Mouse (Mus musculus) NIH3T3 (cell line): Measurements from ENCODE around the gene Lsamp.

ENCODE experiments used
- DNase-seq: peaks from one replicate; pipeline ENCODE4 v3.0.0-alpha.2; 2012; ENCODE audit warnings: low read depth

Lsamp gene

GRCm38 (mm10) chr16:41785600-41785999, 1801.4 kb downstream of the Lsamp start:
- no peak for DNase-seq

- no peak for DNase-seq
Measured at GRCm38 (mm10) chr16:41786704-41787103, 1802.5 kb downstream of the Lsamp start.

- DNase-seq, result no peak
Measured at GRCm38 (mm10) chr16:41787146-41787545, 1803.0 kb downstream of the Lsamp start.

GRCm38 (mm10) chr16:41790016-41790415, 1805.9 kb downstream of the Lsamp start:
- no peak for DNase-seq

GRCm38 (mm10) chr16:41820369-41820768, 1836.2 kb downstream of the Lsamp start:
- DNase-seq, result no peak

- no peak for DNase-seq
Measured at GRCm38 (mm10) chr16:41826899-41827604, 1842.9 kb downstream of the Lsamp start.

GRCm38 (mm10) chr16:41827605-41827948, 1843.4 kb downstream of the Lsamp start:
- DNase-seq, result no peak

GRCm38 (mm10) chr16:41834637-41835036, 1850.5 kb downstream of the Lsamp start:
- no peak for DNase-seq

GRCm38 (mm10) chr16:41835745-41836144, 1851.6 kb downstream of the Lsamp start:
- no peak for DNase-seq

- DNase-seq, result no peak
Measured at GRCm38 (mm10) chr16:41839751-41840404, 1855.7 kb downstream of the Lsamp start.

GRCm38 (mm10) chr16:41846903-41847302, 1862.7 kb downstream of the Lsamp start:
- no peak for DNase-seq

GRCm38 (mm10) chr16:41871917-41872593, 1887.9 kb downstream of the Lsamp start:
- no peak for DNase-seq

GRCm38 (mm10) chr16:41888546-41889165, 1904.5 kb downstream of the Lsamp start:
- DNase-seq, result no peak

GRCm38 (mm10) chr16:41900783-41901182, 1916.6 kb downstream of the Lsamp start:
- no peak for DNase-seq

GRCm38 (mm10) chr16:41903654-41904053, 1919.5 kb downstream of the Lsamp start:
- no peak for DNase-seq

GRCm38 (mm10) chr16:41912584-41913193, 1928.5 kb downstream of the Lsamp start:
- DNase-seq, result no peak

GRCm38 (mm10) chr16:41913346-41913745, 1929.2 kb downstream of the Lsamp start:
- DNase-seq, result no peak

- no peak for DNase-seq
Measured at GRCm38 (mm10) chr16:41916342-41916741, 1932.2 kb downstream of the Lsamp start.

GRCm38 (mm10) chr16:41917057-41917821, 1933.1 kb downstream of the Lsamp start:
- no peak for DNase-seq

- no peak for DNase-seq
Measured at GRCm38 (mm10) chr16:41929546-41929945, 1945.4 kb downstream of the Lsamp start.

- DNase-seq, result no peak
Measured at GRCm38 (mm10) chr16:41935701-41936100, 1951.5 kb downstream of the Lsamp start.
